Mouse (Mus musculus) ES-Bruce4 (cell line): ENCODE measurements at regions not wholly inside any gene's neighbourhood (a gene's known extent, or its start where the extent isn't known, plus 50 kb on each side); places are given as distances from the start of the nearest gene placed in this dataset.

Experiments used
- CTCF ChIP-seq: IDR thresholded peaks from one replicate; pipeline ENCODE4 v1.8.1; 2011; ENCODE audit warnings: low read depth, low read length
- POLR2A ChIP-seq: IDR thresholded peaks from one replicate; pipeline ENCODE4 v1.8.1; 2011; ENCODE audit warnings: low read length; ENCODE audit not compliant: insufficient read depth

GRCm38 (mm10) chr17:84010492-84011060 lies 162.8 kb upstream of the Haao start:
- TF ChIP-seq POLR2A (no peak), CTCF (no peak)
